Mouse (Mus musculus) heart, postnatal 36 days (tissue): ENCODE data around the gene Cyp4f17. TPM values are rescaled to one million over a fixed set of nuclear protein-coding genes. Genes with fewer than 3 reads are reported as not detected.
"Not testable (repeated sequence)": the region's sequence is repeated elsewhere in the genome, so short reads cannot be mapped to it uniquely, and the experiment has no call there.

Experiments used
- DNase-seq, 2 experiments: peaks; one replicate each; pipeline ENCODE4 v3.0.0; 2021 to 2022
- intact Hi-C: fragments of 180-260 bp; cut with DNase I; formaldehyde crosslinking; loops from one replicate; pipeline ENCODE4 v1.15.1; 2025
- total RNA-seq, 2 experiments: library from RNA; stranded (reverse); gene quantifications; 2 replicates each; pipeline ENCODE4 v1.2.3; 2021

Gene Cyp4f17
- total RNA-seq, 2 experiments from 2014 or later = 5.7 to 7.1 TPM

DNA sequence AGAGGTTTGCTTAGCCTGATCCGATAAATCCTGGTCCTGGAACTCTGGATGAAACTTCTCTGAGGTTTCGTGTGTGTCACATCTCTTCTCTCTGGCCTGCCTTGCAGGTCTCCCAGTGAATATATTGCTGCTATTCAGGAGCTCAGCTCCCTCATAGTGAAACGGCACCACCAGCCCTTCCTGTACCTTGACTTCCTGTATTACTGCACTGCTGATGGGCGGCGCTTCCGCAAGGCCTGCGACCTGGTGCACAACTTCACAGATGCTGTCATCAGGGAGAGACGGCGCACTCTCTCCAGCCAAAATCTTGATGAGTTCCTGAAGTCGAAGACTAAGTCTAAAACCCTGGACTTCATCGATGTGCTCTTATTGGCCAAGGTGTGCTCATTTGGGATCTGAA lies 18.0 kb downstream of the Cyp4f17 start:
- DNase-seq = no peak
- intact Hi-C loops = no loop called here

DNA sequence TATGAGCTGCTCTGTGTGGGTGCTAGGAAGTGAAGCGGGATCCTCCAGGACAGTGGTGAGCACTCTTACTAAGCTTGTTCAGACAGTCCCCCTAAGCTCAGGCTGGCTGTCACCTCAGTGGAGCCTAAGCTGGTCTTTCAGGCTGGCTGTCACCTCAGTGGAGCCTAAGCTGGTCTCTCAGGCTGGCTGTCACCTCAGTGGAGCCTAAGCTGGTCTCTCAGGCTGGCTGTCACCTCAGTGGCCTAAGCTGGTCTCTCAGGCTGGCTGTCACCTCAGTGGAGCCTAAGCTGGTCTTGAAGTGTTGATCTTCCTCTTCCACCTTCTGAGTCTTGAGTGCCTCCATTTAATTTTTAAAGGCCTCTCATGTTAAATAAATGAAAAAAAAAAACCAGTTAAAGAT lies 20.5 kb downstream of the Cyp4f17 start:
- DNase-seq, intact Hi-C loops: not testable (repeated sequence)

- no peak for DNase-seq
- intact Hi-C loops = loop anchor here (2.0 kb wide), 1 partner anchor 423 kb away; no protein-coding TSS in a partner anchor
Measured at GRCm38 (mm10) chr17:32527748-32528147, 21.9 kb downstream of the Cyp4f17 start.

DNA sequence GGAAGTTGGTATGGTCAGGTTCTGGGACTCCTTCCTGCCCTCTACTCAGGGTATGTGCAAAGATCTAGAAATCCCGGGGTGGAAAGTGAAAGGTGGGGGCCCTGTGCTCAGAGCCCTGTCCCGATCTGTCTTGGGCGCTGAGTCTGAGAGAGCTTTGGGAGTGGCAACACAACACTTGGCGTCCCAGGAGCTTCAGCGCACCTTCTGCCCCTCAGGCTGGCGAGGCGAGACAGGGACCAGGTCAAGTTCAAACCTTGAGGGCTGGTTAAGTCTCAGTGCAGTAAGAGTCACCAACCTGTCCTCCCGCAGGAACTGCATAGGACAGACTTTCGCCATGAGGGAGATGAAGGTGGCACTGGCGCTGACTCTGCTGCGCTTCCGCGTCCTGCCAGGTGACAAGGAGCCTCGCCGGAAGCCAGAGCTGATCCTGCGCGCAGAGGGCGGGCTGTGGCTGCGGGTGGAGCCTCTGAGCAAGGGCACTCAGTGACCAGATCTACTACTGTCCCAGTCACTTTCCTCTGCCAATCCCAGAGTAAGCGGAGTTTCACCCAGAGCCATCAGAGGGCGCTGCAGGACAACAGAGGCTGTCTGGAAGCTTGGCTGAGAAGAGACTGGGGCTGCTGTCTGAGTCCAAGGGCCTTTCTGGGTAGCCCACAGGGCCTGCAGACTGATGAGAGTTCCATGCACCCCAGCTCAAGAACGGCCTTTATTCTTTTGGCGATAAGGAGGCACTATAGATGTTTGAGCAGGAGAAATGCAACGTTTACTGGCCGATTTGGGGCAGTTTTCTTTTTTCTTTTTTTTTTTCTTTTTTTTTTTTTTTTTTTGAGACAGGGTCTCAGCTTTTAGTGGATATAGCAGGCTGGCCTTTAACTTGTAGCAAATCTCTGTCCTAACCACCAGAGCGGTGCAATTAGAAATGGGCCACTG lies 22.8 kb downstream of the Cyp4f17 start:
- intact Hi-C loops = loop anchor here (1.0 to 2.0 kb wide), 2 partner anchors 152 to 422 kb away; no protein-coding TSS in a partner anchor
- DNase-seq = peak; percentile 85 to 86

GRCm38 (mm10) chr17:32532356-32532755 lies 26.5 kb downstream of the Cyp4f17 start:
- intact Hi-C loops, DNase-seq: not testable (repeated sequence)

DNA sequence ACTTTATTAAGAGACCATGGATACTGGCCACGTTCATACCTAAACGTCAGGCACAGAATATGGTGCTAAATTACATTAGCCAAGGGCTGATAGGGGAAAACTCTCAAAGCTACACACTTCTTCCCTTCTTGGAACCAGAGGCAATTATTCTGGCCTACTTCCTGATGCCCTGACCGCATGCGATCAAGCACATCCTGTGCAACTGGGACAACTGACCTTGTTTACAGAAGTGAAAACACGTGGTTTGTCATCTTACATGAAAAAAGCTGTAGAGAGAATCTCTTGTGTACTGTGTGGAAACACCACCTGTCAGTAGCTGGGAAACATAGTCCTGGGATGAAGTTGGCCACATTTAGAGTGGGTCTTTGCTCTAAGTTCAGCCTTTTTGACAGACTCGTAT lies 28.2 kb downstream of the Cyp4f17 start:
- no peak for DNase-seq
- intact Hi-C loops = no loop called here

DNA sequence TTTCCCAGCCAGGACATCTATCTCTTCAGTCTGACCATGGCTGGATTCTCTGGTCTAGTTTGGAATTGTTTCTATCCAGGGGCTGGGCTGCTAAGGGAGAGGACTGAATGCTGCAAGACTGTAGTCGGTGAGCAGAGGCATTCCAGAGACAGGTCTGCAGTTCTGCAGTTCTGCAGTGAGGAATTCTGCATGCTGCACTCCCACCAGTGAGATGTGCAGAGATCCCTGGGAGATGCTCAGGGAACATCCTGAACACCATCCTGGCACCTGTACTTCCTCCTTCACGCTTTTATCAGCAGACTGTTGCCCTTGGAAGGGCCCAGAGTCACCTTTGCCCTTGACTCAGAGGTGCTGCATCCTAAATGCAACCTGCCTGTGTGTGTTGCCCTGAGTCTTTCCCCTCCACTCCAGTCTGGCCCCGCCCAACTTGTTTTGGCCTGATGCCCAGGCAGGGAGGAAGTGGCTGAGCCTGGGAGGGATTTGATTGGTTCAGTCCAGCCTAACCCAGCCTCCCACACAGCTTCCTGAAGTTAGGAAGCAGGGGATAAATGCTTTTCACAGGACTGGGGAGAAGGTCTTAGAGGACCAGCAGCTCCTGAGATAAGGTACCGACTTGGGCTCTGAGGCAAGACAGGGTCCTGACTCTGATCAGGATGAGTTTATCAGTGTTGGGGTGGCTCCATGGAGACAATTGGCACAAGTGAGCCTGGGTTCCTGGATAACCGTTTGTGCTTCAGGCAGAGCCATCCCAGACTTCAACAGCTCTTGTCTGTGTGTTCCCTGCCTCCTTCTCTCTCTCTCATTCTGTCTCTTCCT lies 30.4 kb downstream of the Cyp4f17 start, which contains the start of gene Cyp4f16:
Cyp4f16 (plus strand) TSS at position 508 of the 816 bp plus-strand sequence.
- peak; percentile 91 to 93 for DNase-seq
- intact Hi-C loops = not testable (repeated sequence)

DNA sequence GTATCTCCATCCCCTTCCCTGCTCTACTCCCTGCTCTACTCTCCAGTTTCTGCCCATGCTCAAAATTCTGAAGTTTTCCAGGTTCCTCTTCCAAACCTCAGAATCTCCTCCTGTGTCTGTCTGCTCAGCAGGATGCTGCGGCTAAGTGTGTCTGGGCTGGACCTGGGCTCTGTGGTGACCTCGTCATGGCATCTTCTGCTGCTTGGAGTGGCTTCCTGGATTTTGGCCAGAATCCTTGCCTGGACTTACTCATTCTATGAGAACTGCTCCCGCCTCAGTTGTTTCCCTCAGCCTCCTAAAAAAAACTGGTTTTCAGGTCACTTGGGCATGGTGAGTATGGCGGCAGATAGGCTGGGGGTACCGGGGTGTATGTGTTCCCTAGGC lies 31.0 kb downstream of the Cyp4f17 start:
- DNase-seq = peak in 1 of 2 experiments; percentile 14
- intact Hi-C loops = no loop called here

DNA sequence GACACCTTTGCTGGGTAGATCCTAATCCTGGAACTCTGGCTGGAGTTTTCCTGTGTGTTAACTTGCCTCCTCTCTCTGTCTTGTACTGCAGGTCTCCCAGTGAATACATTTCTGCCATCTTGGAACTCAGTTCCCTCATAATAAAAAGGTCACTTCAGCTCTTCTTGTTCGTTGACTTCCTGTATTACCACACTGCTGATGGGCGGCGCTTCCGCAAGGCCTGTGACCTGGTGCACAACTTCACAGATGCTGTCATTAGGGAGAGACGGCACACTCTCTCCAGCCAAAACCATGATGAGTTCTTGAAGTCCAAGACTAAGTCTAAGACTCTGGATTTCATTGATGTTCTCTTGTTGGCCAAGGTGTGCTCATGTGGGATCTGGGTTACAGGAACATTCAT lies 38.9 kb downstream of the Cyp4f17 start:
- not testable (repeated sequence) for DNase-seq
- intact Hi-C loops = loop anchor here (5.0 kb wide), 1 partner anchor 88 kb away; no protein-coding TSS in a partner anchor

DNA sequence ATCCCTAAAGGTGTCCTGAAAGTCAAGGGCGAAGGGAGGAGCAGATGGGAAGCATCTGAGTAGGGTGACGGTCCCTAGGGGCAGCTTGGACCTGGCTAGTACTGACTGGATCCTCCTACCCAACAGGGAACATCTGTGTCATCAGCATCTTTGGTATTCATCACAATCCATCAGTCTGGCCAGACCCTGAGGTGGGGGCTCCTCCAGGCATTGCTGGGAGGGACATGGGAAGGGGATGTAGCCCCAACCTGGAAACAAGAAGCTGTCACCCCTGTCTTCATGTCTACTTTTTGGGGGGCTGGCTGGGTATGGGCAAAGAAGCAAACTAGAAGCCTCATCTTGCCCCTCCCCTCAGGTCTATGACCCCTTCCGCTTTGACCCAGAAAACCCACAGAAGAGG lies 44.5 kb downstream of the Cyp4f17 start:
- intact Hi-C loops, DNase-seq: not testable (repeated sequence)

DNA sequence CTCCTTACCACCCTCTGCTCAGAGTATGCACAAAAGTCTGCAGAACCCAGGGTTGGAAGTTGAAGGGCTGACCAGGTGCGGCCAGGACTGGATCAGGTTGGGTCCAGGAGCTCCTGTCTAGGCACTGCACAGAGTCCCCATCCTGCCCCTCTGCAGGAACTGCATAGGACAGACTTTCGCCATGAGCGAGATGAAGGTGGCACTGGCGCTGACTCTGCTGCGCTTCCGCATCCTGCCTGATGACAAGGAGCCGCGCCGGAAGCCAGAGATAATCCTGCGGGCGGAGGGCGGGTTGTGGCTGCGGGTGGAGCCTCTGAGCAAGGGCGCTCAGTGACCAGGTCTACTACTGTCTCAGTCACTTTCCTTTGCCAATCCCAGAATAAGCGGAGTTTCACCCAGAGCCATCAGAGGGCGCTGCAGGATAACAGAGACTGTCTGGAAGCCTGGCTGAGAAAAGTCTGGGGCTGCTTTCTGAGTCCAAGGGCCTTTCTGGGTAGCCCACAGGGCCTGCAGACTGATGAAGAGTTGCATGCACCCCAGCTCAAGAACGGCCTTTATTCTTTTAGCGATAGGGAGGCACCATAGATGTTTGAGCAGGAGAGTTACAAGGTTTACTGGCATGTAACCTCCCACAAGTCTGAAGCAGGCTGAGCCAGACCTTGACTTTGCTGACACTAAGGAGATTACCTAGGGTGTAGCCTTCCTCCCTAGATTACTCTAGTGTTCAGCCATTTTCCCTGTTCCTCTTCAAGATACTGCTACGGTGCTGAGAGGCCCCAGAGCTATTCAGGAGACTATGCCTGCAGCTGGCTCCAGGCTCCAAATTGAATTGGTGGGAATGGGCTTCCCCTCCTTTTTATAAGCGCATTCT lies 45.3 kb downstream of the Cyp4f17 start:
- intact Hi-C loops = loop anchor here (1.0 kb wide), 1 partner anchor 129 kb away; no protein-coding TSS in a partner anchor
- peak; percentile 50 to 69 for DNase-seq

GRCm38 (mm10) chr17:32553016-32553415 lies 47.2 kb downstream of the Cyp4f17 start:
- DNase-seq, intact Hi-C loops: not testable (repeated sequence)

DNA sequence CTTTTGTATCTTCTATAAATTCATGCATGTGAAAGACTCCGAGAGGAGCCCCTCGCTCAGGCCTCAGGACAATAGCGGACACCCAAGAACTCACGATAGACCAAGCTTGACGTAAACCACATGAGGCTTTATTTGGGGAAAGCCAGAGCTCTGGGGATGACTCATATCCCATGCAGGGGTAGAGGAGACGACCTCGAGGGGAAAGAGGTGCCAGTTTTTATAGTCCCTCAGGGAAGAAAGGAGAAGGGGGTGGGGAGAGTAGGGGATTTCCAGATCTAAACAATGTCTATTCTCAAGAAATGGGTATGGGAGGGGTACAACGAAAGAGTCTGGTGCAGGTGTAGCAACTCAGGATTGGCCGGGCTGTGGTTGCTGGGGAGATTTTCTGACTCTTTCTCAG lies 48.5 kb downstream of the Cyp4f17 start:
- DNase-seq, intact Hi-C loops: not testable (repeated sequence)

GRCm38 (mm10) chr17:32563301-32563700 lies 57.5 kb downstream of the Cyp4f17 start:
- intact Hi-C loops, DNase-seq: not testable (repeated sequence)

GRCm38 (mm10) chr17:32573286-32573685 lies 67.4 kb downstream of the Cyp4f17 start:
- intact Hi-C loops, DNase-seq: not testable (repeated sequence)

- intact Hi-C loops = no loop called here
- no peak for DNase-seq
Measured at GRCm38 (mm10) chr17:32577496-32578186, 71.8 kb downstream of the Cyp4f17 start.
